Mouse (Mus musculus): ENCODE results near the gene Map3k1. TPM values are rescaled to one million over a fixed set of nuclear protein-coding genes. Genes with fewer than 3 reads are reported as not detected.
"Not testable (repeated sequence)": the region's sequence is repeated elsewhere in the genome, so short reads cannot be mapped to it uniquely, and the experiment has no call there.

Map3k1 gene
- total and polyA plus RNA-seq, 2 experiments from 2014 or later: 15.3 to 45.3 TPM

DNA sequence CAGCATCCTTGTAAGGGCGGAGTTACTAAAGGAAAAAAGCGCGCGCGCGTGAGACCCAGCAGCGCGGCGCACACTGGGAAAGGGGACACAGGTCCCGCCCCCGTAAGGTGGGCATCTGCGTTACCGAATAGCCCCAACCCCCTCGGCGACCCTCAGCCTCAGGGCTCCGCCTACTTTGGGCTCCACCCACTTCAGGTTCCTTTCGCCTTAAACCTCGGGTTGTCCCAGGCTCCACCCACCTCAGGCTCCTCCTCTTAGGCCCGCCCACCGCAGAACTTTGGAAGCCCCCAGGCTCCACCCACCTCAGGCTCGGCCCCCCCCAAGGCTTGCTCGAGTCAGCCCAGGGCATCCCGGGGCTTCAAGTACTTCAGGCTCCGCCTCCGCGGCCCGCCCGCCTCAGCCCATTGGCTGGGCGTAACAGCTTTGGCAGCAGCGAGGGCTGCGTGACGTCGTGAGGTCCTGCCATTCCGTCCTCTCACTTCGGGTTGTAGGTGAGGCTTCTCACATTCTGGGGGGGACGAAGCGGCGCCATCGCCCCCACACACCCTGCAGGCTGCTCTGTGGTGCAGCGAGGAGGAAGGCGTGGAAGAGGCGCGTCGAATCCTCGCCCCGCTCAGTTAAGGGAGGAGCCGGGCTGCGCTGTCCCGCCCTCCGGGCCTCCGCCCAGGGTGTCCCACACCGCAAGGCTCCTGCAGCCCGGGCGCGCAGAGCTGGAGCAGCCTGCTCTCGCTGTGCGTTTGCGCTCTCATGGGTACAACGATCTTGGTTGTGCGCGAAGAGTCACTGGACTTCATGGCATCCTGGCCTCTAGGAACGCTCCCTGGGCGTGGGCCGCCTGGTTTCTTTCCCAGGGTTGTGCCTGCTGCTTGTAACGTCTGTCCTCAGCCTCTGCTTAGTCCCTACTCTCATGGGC lies 83.4 kb downstream of the Map3k1 start:
- H3K27ac ChIP-seq: peak overlapping the region; percentile 59
- WGBS: 2% methylated on average over 65 of the region's 65 CpGs
- H3K4me1 ChIP-seq (ENCODE audit: insufficient read depth, low read length): no peaks in the 10 kb centered on the region
- no peaks in the 10 kb centered on the region for H3K9me3 ChIP-seq (ENCODE audit: low read length)
- TF ChIP-seq CTCF (IDR thresholded peaks at IDR 0.05; ENCODE audit: low read depth): no peak
- H3K9ac ChIP-seq (replicated peaks; ENCODE audit: low read length): peak overlapping the region; percentile 56
- DNase-seq (ENCODE audit: low spot score) (peak; percentile 98), ATAC-seq (peak; percentile 99)
- peak overlapping the region; percentile 64 for H3K4me3 ChIP-seq (ENCODE audit: low read length)
- H3K4me2 ChIP-seq (ENCODE audit: low read depth, low read length): peak overlapping the region; percentile 92
- no peaks in the 10 kb centered on the region for H3K36me3 ChIP-seq (ENCODE audit: insufficient read depth, low read length)
- no peaks in the 10 kb centered on the region for H3K27me3 ChIP-seq (ENCODE audit: insufficient read depth, low read length)

DNA sequence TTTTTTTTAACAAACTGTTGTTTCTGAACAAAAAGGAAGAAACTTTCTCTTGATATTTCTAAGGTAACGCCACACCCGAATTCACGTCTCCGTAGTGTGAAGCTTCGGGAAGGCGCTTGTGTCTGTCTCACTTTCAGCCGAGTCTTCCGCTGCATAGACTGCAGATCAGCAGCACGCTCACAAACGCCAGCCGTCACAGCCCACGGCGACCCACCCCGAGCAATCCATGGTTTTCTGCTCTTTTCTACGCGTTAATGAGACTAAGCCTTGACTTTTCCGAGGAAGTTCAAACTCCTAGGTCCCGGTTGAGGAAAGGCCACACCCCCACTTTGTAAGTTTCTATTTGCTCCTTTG lies 84.0 kb downstream of the Map3k1 start:
- H3K27me3 ChIP-seq (ENCODE audit: insufficient read depth, low read length): no peaks in the 10 kb centered on the region
- H3K4me2 ChIP-seq (ENCODE audit: low read depth, low read length): peak overlapping the region; percentile 92
- peak overlapping the region; percentile 64 for H3K4me3 ChIP-seq (ENCODE audit: low read length)
- H3K9me3 ChIP-seq (ENCODE audit: low read length): no peaks in the 10 kb centered on the region
- H3K4me1 ChIP-seq (ENCODE audit: insufficient read depth, low read length): no peaks in the 10 kb centered on the region
- peak overlapping the region; percentile 3; the same call in 1 of the 2 replicates for H3K9ac ChIP-seq (replicated peaks; ENCODE audit: low read length)
- no peak for TF ChIP-seq CTCF (IDR thresholded peaks at IDR 0.05; ENCODE audit: low read depth)
- no peak overlapping the region for H3K27ac ChIP-seq
- H3K36me3 ChIP-seq (ENCODE audit: insufficient read depth, low read length): no peaks in the 10 kb centered on the region
- WGBS: under 1% methylated on average over 18 of the region's 18 CpGs
- ATAC-seq (no peak), DNase-seq (ENCODE audit: low spot score) (no peak)

DNA sequence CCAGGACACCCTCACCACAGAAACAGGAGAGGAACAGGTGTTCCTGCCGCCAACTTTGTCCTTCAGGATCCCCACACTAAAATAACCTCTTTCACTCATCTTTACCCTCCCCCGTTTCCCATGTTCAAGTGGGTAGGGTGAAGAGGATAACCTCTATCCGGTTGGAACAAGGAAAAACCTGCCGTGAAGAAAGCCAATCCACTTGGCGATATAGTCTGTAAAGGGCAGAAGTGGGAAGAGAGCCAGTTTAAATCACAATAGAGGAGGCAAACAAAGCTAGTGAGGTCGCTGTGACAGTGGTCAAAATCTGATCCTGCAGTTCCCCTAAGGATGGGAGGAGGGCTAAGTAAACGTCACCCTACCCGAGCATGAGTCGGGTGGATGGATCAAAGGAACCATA lies 89.1 kb downstream of the Map3k1 start:
- ATAC-seq (no peak), DNase-seq (ENCODE audit: low spot score) (no peak)
- Histone ChIP-seq H3K9me3 (ENCODE audit: low read length) (no peaks in the 10 kb centered on the region), H3K4me2 (ENCODE audit: low read depth, low read length) (no peak overlapping the region), H3K4me1 (ENCODE audit: insufficient read depth, low read length) (no peaks in the 10 kb centered on the region), H3K36me3 (ENCODE audit: insufficient read depth, low read length) (peaks cover 10% of the 10 kb centered on the region), H3K27me3 (ENCODE audit: insufficient read depth, low read length) (no peaks in the 10 kb centered on the region), H3K9ac (replicated peaks; ENCODE audit: low read length) (no peak overlapping the region), H3K27ac (no peak overlapping the region), H3K4me3 (ENCODE audit: low read length) (no peak overlapping the region)
- TF ChIP-seq CTCF (IDR thresholded peaks at IDR 0.05; ENCODE audit: low read depth): no peak
- WGBS: 62% methylated on average over 9 of the region's 9 CpGs

DNA sequence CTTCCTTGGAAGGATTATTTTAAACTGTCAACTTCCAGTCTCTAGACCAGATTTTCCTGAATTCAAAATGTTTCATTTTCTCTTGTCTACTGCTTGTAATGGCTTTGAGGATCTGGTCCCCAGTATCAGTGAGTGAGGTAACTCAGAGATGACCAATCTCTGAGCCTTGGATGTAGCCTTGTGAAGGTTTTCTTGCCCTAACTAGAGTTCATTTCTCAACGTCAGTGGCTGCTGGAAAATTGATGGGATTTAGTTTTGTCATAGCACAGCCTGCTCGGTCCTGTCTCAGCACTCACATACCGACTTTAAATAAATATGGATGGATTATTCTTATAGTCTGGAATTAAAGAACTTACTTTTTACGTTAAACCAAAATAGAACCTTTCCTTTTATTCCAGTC lies 98.3 kb downstream of the Map3k1 start:
- 89% methylated on average over 4 of the region's 4 CpGs for WGBS
- Histone ChIP-seq H3K4me1 (ENCODE audit: insufficient read depth, low read length) (no peaks in the 10 kb centered on the region), H3K9ac (replicated peaks; ENCODE audit: low read length) (no peak overlapping the region), H3K27me3 (ENCODE audit: insufficient read depth, low read length) (no peaks in the 10 kb centered on the region), H3K9me3 (ENCODE audit: low read length) (no peaks in the 10 kb centered on the region), H3K4me3 (ENCODE audit: low read length) (no peak overlapping the region), H3K4me2 (ENCODE audit: low read depth, low read length) (no peak overlapping the region), H3K36me3 (ENCODE audit: insufficient read depth, low read length) (peaks cover 92% of the 10 kb centered on the region), H3K27ac (no peak overlapping the region)
- no peak for TF ChIP-seq CTCF (IDR thresholded peaks at IDR 0.05; ENCODE audit: low read depth)
- ATAC-seq (no peak), DNase-seq (ENCODE audit: low spot score) (no peak)

DNA sequence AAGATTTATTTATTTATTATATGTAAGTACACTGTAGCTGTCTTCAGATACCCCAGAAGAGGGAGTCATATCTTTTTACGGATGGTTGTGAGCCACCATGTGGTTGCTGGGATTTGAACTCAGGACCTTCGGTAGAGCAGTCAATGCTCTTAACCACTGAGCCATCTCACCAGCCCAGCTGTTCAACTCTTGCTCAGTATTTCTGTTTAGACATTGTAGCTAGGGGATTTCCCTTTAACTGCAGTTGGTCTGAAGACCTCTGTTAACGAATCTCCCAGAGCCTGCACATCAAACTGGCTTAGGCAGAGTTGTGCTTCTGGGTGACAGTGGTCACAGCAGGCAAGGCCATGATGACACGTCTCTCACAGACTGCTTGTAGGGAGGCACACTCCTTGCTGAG lies 104.8 kb downstream of the Map3k1 start:
- H3K4me1 ChIP-seq (ENCODE audit: insufficient read depth, low read length); H3K4me2 ChIP-seq (ENCODE audit: low read depth, low read length); ATAC-seq; H3K27me3 ChIP-seq (ENCODE audit: insufficient read depth, low read length); H3K27ac ChIP-seq; H3K4me3 ChIP-seq (ENCODE audit: low read length); H3K9me3 ChIP-seq (ENCODE audit: low read length); DNase-seq (ENCODE audit: low spot score); H3K9ac ChIP-seq (replicated peaks; ENCODE audit: low read length): not testable (repeated sequence)
- H3K36me3 ChIP-seq (ENCODE audit: insufficient read depth, low read length): peaks cover 36% of the 10 kb centered on the region
- 89% methylated on average over 4 of the region's 4 CpGs for WGBS

DNA sequence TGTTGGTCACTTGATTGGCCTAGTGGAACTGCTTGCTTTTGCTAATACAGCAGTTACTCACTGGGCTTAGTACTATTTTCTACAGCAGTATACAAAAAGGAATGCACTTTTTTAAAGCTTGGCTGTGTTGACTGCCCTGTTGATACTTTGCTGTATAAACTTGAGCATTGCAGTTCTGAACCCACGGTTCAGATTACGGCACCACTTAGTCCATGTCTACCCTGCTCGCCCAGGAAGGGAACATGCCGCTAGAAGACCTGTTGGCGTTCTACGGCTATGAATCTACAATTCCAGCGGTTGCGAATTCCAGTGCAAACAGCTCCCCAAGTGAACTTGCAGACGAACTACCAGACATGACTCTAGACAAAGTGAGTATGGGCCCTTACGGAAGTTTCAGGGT lies 105.4 kb downstream of the Map3k1 start:
- Histone ChIP-seq H3K27ac (no peak overlapping the region), H3K36me3 (ENCODE audit: insufficient read depth, low read length) (peaks cover 30% of the 10 kb centered on the region), H3K4me3 (ENCODE audit: low read length) (no peak overlapping the region), H3K9ac (replicated peaks; ENCODE audit: low read length) (no peak overlapping the region), H3K27me3 (ENCODE audit: insufficient read depth, low read length) (no peaks in the 10 kb centered on the region), H3K4me2 (ENCODE audit: low read depth, low read length) (no peak overlapping the region), H3K4me1 (ENCODE audit: insufficient read depth, low read length) (no peaks in the 10 kb centered on the region), H3K9me3 (ENCODE audit: low read length) (no peaks in the 10 kb centered on the region)
- DNase-seq (ENCODE audit: low spot score): no peak
- WGBS: 96% methylated on average over 10 of the region's 10 CpGs
- TF ChIP-seq CTCF (IDR thresholded peaks at IDR 0.05; ENCODE audit: low read depth): no peak
- ATAC-seq: no peak

Other genes starting within 250 kb of the Map3k1 start
- not detected in 2 replicates for gene Gm10198, start 216.2 kb downstream of the Map3k1 start, total RNA-seq (2014; rRNA removed)
- gene Gm10198, start 216.2 kb downstream of the Map3k1 start, polyA plus RNA-seq (2015; fragmentation: Nextera tagmentation; extraction: Ambion mirVana): not detected in 2 replicates
- gene Mier3, start 128.0 kb downstream of the Map3k1 start, total RNA-seq (2014; rRNA removed): 28.1 and 32.6 TPM in 2 replicates
- gene Mier3, start 128.0 kb downstream of the Map3k1 start, polyA plus RNA-seq (2015; fragmentation: Nextera tagmentation; extraction: Ambion mirVana): 13.5 and 14.1 TPM in 2 replicates

Measured in hindbrain, postnatal 0 days (tissue).